Mouse (Mus musculus) erythroid progenitor cell, adult 5-6 weeks (primary cell): ENCODE measurements at regions not wholly inside any gene's neighbourhood (a gene's known extent, or its start where the extent isn't known, plus 50 kb on each side); places are given as distances from the start of the nearest gene placed in this dataset.

Source experiments
- ATAC-seq: replicated peaks from 2 replicates; pipeline ENCODE4 v1.8.0; 2016; ENCODE audit warnings: moderate number of reproducible peaks, mild to moderate bottlenecking, moderate TSS enrichment, inconsistent platforms; ENCODE audit not compliant: poor library complexity, low FRiP score, severe bottlenecking

DNA sequence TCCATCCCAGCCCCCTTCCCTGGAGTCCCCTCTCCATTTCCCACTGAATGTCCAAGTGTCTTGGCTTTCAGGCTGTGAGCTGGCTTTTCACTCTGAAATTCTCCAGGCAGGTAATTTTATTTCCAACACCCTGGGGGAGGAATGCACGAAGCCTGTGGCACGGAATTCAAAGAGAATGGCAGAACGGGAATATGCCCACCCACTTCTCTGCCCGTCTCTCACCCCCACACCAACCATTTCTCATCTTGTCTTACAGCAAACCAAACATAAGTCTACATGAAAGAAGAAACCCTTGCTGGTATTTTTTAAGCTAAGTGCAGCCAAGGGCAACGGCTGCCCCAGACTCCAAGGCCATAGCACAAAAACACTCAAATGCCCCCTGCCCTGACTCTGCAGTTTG lies 168.7 kb downstream of the Gm12728 start:
- no peak for ATAC-seq

DNA sequence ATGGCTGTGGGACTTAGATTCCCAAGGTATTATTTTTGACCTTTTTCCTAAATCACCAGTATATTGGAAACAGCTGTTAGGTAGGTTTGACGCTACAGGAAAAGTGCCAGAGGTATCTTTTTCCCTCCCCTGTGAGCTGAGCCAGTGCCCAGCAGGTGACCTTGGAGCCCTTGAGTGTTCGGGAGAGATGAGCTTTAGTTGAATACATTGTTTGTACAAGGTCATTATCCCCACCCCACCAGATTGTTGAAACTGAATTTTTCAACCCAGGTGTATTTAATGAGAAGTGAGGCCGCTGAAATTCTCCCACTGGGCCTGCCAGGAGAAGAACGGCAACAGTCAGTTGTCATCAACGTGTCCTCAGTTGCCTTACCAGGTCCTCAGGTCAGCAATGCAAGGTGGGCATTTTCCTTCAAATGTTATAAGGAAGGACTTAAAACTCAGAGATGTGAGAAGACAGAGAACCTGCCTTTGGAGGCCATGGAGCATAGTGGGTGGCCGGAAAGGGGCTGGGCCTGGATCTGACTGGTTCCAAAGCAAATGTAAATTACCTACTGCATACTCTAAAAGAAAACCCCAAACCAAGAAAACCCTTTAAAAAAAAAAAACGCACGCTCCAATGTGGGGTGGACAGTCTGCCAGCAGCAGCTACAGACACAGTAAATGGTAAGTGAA lies 172.2 kb downstream of the Gm12728 start:
- no peak for ATAC-seq

GRCm38 (mm10) chr4:105962542-105962941 lies 172.9 kb downstream of the Gm12728 start:
- ATAC-seq = no peak

- no peak for ATAC-seq
Observed at GRCm38 (mm10) chr4:105968324-105968723, 178.7 kb downstream of the Gm12728 start.

DNA sequence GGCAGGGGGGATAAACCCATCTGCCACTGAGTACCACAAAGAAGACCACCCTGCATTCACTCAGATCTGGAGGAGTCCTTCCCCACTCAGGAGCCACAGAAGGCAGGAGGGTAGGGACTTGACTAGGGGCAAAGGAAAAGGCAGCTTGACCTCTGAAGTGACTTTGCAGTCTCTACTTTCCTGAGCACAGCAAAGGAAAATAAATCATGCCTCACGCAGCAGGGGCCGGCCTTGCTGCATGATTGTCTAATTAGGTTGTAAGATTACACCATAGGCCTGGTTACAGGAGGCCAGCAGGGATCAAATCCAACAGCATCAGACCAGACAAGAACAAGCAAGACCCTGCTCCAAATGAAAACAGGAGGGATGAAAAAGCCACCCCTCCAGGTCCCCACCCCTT lies 180.0 kb downstream of the Gm12728 start:
- ATAC-seq = no peak

GRCm38 (mm10) chr4:105970056-105970455 lies 180.4 kb downstream of the Gm12728 start:
- ATAC-seq = no peak

- no peak for ATAC-seq
Observed at GRCm38 (mm10) chr4:105972736-105973135, 183.1 kb downstream of the Gm12728 start.

GRCm38 (mm10) chr4:105973769-105974397 lies 184.2 kb downstream of the Gm12728 start:
- no peak for ATAC-seq

- no peak for ATAC-seq
Observed at GRCm38 (mm10) chr4:105974948-105975347, 185.3 kb downstream of the Gm12728 start.

GRCm38 (mm10) chr4:105979048-105979447 lies 189.4 kb downstream of the Gm12728 start:
- no peak for ATAC-seq

- ATAC-seq = no peak
Observed at GRCm38 (mm10) chr4:105983018-105983417, 193.3 kb downstream of the Gm12728 start.

- no peak for ATAC-seq
Observed at GRCm38 (mm10) chr4:105987963-105988602, 198.4 kb downstream of the Gm12728 start.

GRCm38 (mm10) chr4:105992581-105993127 lies 203.0 kb downstream of the Gm12728 start:
- no peak for ATAC-seq

DNA sequence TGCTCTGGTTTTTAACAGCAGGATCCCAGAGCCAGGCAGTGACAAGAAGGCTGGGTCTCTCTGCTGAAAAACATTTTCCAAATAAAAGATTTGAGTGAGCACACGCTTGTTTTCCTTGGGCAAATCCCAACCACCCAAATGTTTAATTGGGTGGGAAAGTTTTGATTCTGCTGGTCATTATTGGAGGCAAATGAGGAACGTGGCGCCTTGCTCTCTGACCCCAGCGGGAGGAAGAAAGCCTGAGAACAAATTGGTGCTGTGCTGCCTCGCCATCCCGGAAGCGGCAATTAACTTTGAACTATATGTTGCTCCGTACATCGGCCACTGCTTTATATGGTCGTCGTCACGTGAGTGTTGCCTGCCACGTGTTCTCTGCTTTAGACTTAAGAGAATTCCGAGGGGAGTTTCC lies 204.7 kb downstream of the Gm12728 start:
- no peak for ATAC-seq

DNA sequence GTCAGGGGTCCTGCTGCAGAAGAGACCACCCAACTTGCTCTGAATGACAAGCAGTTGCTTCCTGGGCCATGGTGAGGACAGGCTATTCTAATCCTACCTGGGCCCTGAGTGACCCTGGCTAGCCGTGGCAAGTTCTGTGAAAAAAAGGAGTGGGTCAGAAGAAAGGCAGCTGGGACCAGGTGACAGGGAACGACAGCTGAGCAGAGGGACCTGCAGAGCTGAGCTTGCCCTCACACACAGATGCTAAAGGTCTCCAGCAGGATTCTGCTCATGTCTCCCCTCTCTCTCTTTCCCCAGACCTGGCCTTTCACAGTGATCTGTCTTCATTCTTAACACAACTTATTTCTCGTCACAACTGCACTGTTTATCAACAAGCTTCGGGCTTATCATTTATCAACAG lies 206.4 kb downstream of the Gm12728 start:
- ATAC-seq = no peak

GRCm38 (mm10) chr4:105996893-105997630 lies 207.4 kb downstream of the Gm12728 start:
- no peak for ATAC-seq

DNA sequence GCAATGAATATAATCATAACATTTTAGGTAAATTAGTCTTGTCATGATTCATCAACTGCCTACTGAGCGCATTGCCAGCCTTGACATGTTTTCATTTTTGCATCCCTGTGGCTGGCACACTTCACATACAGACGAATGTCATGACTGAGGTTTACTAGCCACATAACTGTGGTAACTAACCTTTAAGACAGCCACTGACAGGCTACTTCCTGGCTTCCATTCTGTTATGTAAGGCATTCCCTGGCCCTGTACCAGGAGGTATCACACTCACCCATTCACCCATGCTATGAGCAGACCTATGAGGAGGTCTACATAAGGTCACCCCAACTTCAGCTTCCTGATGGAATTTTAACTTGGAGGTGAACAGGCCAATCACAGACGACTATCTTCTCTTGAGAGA lies 212.8 kb downstream of the Gm12728 start:
- ATAC-seq = no peak

DNA sequence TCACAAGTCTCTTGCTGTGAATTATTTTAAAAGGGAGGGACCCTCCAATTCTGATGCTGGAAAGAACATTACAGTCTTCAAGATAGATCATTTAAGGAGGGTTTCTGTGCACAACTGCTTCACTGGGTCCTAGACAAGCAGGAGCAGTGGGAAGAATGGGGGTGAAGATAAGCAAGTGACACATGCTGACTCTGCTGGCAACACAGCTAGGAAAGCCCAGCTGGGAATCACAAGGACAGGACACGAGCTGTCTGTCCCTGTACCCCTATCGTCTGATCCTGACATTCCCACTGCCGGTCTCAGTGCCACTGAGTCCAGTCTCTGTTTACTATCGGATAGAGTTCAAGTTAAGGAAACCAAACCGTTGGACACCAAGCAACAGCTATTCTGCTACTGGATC lies 216.3 kb downstream of the Gm12728 start:
- no peak for ATAC-seq

- ATAC-seq = no peak
Observed at GRCm38 (mm10) chr4:106007334-106008190, 217.9 kb downstream of the Gm12728 start.
